Mouse (Mus musculus): ENCODE results near the gene Ubd. TPM values are rescaled to one million over a fixed set of nuclear protein-coding genes. Genes with fewer than 3 reads are reported as not detected.

The Ubd gene
- polyA plus RNA-seq, 1 experiment from 2014 or later, result not detected

Other genes with a start within 250 kb of the Ubd start
- gene Ppp1r11, start 242.2 kb upstream of the Ubd start, polyA plus RNA-seq (2015; fragmentation: Nextera tagmentation; extraction: Ambion mirVana), result 23.9 and 28.8 TPM in 2 replicates
- 20.9 and 21.3 TPM in 2 replicates for gene Znrd1, start 235.3 kb upstream of the Ubd start, polyA plus RNA-seq (2015; fragmentation: Nextera tagmentation; extraction: Ambion mirVana)
- gene Znrd1as, start 235.3 kb upstream of the Ubd start, polyA plus RNA-seq (2015; fragmentation: Nextera tagmentation; extraction: Ambion mirVana), result 2.5 and 3.0 TPM in 2 replicates
- gene 2410137M14Rik, start 212.7 kb upstream of the Ubd start, polyA plus RNA-seq (2015; fragmentation: Nextera tagmentation; extraction: Ambion mirVana), result not detected in 2 replicates
- gene H2-M5, start 204.4 kb upstream of the Ubd start, polyA plus RNA-seq (2015; fragmentation: Nextera tagmentation; extraction: Ambion mirVana), result not detected in 2 replicates
- 2.9 and 3.4 TPM in 2 replicates for gene Zfp57, start 192.7 kb upstream of the Ubd start, polyA plus RNA-seq (2015; fragmentation: Nextera tagmentation; extraction: Ambion mirVana)
- gene Mog, start 170.5 kb upstream of the Ubd start, polyA plus RNA-seq (2015; fragmentation: Nextera tagmentation; extraction: Ambion mirVana), result not detected in 2 replicates
- gene Gabbr1, start 147.9 kb upstream of the Ubd start, polyA plus RNA-seq (2015; fragmentation: Nextera tagmentation; extraction: Ambion mirVana), result 0.46 and 1.0 TPM in 2 replicates
- gene Olfr90, start 105.4 kb upstream of the Ubd start, polyA plus RNA-seq (2015; fragmentation: Nextera tagmentation; extraction: Ambion mirVana), result not detected in 2 replicates
- not detected in 2 replicates for gene Olfr91, start 95.6 kb upstream of the Ubd start, polyA plus RNA-seq (2015; fragmentation: Nextera tagmentation; extraction: Ambion mirVana)
- not detected in 2 replicates for gene Olfr92, start 73.8 kb upstream of the Ubd start, polyA plus RNA-seq (2015; fragmentation: Nextera tagmentation; extraction: Ambion mirVana)
- gene Olfr93, start 32.4 kb upstream of the Ubd start, polyA plus RNA-seq (2015; fragmentation: Nextera tagmentation; extraction: Ambion mirVana), result not detected in 2 replicates
- gene Olfr94, start 7.1 kb downstream of the Ubd start, polyA plus RNA-seq (2015; fragmentation: Nextera tagmentation; extraction: Ambion mirVana), result not detected in 2 replicates
- not detected in 2 replicates for gene Olfr95, start 19.2 kb downstream of the Ubd start, polyA plus RNA-seq (2015; fragmentation: Nextera tagmentation; extraction: Ambion mirVana)
- not detected in 2 replicates for gene Olfr96, start 26.3 kb downstream of the Ubd start, polyA plus RNA-seq (2015; fragmentation: Nextera tagmentation; extraction: Ambion mirVana)
- not detected in 2 replicates for gene Olfr97, start 43.4 kb downstream of the Ubd start, polyA plus RNA-seq (2015; fragmentation: Nextera tagmentation; extraction: Ambion mirVana)
- gene Olfr98, start 69.9 kb downstream of the Ubd start, polyA plus RNA-seq (2015; fragmentation: Nextera tagmentation; extraction: Ambion mirVana), result not detected in 2 replicates
- 2.2 and 2.6 TPM in 2 replicates for gene H2-M3, start 76.3 kb downstream of the Ubd start, polyA plus RNA-seq (2015; fragmentation: Nextera tagmentation; extraction: Ambion mirVana)
- not detected in 2 replicates for gene Olfr99, start 89.6 kb downstream of the Ubd start, polyA plus RNA-seq (2015; fragmentation: Nextera tagmentation; extraction: Ambion mirVana)
- gene Olfr101, start 110.4 kb downstream of the Ubd start, polyA plus RNA-seq (2015; fragmentation: Nextera tagmentation; extraction: Ambion mirVana), result not detected in 2 replicates
- gene Olfr102, start 123.2 kb downstream of the Ubd start, polyA plus RNA-seq (2015; fragmentation: Nextera tagmentation; extraction: Ambion mirVana), result not detected in 2 replicates
- not detected in 2 replicates for gene Olfr103, start 145.8 kb downstream of the Ubd start, polyA plus RNA-seq (2015; fragmentation: Nextera tagmentation; extraction: Ambion mirVana)
- not detected in 2 replicates for gene Olfr104-ps, start 165.7 kb downstream of the Ubd start, polyA plus RNA-seq (2015; fragmentation: Nextera tagmentation; extraction: Ambion mirVana)
- not detected in 2 replicates for gene Olfr105-ps, start 185.1 kb downstream of the Ubd start, polyA plus RNA-seq (2015; fragmentation: Nextera tagmentation; extraction: Ambion mirVana)
- not detected in 2 replicates for gene Olfr106-ps, start 196.5 kb downstream of the Ubd start, polyA plus RNA-seq (2015; fragmentation: Nextera tagmentation; extraction: Ambion mirVana)
- not detected in 2 replicates for gene Olfr107, start 205.3 kb downstream of the Ubd start, polyA plus RNA-seq (2015; fragmentation: Nextera tagmentation; extraction: Ambion mirVana)